Comparison of ENCODE assay signal across 20 mouse cellular contexts in genomic region chr10:110890656-110891272, GRCm38 (mm10). TPM values are rescaled to one million over a fixed set of nuclear protein-coding genes. Genes with fewer than 3 reads are reported as not detected.
DNase-seq lines count a peak whose midpoint lies in the region; ATAC-seq lines count a peak whose summit lies in the region.
"Had no signal": no experiment of that assay in that cellular context is flagged by ENCODE, and none has a peak within 500 bp of the region (broad histone marks: within the 10 kb centered on the region; RNA-seq: fewer than 3 reads in every experiment).

No protein-coding gene starts in this region.

- no peaks in the 10 kb centered on the region for H3K36me3 ChIP-seq in forebrain, embryonic 16.5 days (ENCODE audit: control insufficient read depth, insufficient read depth)
- H3K36me3 ChIP-seq: embryonic facial prominence, embryonic 12.5 days; hindbrain, embryonic 15.5 days; limb, embryonic 12.5 days; liver, embryonic 15.5 days had no signal

- peak; percentile 46 to 68; a peak in 3 of 4 replicates for ATAC-seq in hematopoietic stem cell, adult 5-6 weeks (replicated peaks in 1 of 2; ENCODE audit: insufficient read depth in 1 of 2, low FRiP score in 2 of 2, low TSS enrichment in 1 of 2, low read depth in 1 of 2, poor library complexity in 2 of 2, severe bottlenecking in 2 of 2)
- ATAC-seq in neutrophil, adult 5-6 weeks (ENCODE audit: extremely low read depth, insufficient number of reproducible peaks, low FRiP score, poor library complexity, severe bottlenecking) = peak; percentile 59
- ATAC-seq in forebrain, embryonic 16.5 days = no peak
- ATAC-seq: midbrain, embryonic 16.5 days had no signal

- no peak overlapping the region for H3K9ac ChIP-seq in forebrain, embryonic 16.5 days (replicated peaks; ENCODE audit: low read depth, low read length)
- H3K9ac ChIP-seq: embryonic facial prominence, embryonic 12.5 days; hindbrain, embryonic 15.5 days; limb, embryonic 12.5 days; liver, embryonic 15.5 days had no signal

- H3K27me3 ChIP-seq in forebrain, embryonic 16.5 days (replicated peaks; ENCODE audit: control insufficient read depth, insufficient read depth, low read length) = no peaks in the 10 kb centered on the region
- H3K27me3 ChIP-seq: embryonic facial prominence, embryonic 12.5 days; hindbrain, embryonic 15.5 days; limb, embryonic 12.5 days; liver, embryonic 15.5 days had no signal

- no peak overlapping the region for H3K27ac ChIP-seq in forebrain, embryonic 16.5 days (ENCODE audit: low read length)
- H3K27ac ChIP-seq: embryonic facial prominence, embryonic 12.5 days; hindbrain, embryonic 15.5 days; left cerebral cortex, adult 2 months; limb, embryonic 12.5 days; liver, embryonic 15.5 days had no signal

- H3K4me2 ChIP-seq in forebrain, embryonic 16.5 days (ENCODE audit: low read length) = no peak overlapping the region
- H3K4me2 ChIP-seq: embryonic facial prominence, embryonic 12.5 days; hindbrain, embryonic 15.5 days; limb, embryonic 12.5 days; liver, embryonic 15.5 days had no signal

- 60% methylated on average over 7 of the region's 7 CpGs for WGBS in forebrain, embryonic 16.5 days

- no peak overlapping the region for H3K4me3 ChIP-seq in forebrain, embryonic 16.5 days (replicated peaks; ENCODE audit: low read length)
- H3K4me3 ChIP-seq: embryonic facial prominence, embryonic 12.5 days; hindbrain, embryonic 15.5 days; left cerebral cortex, adult 2 months; limb, embryonic 12.5 days; liver, embryonic 15.5 days had no signal

- peak; percentile 28 for DNase-seq in lung, postnatal 25 days (ENCODE audit: low spot score)
- no peak for DNase-seq in lung, postnatal 14 days
- peak; percentile 13 for DNase-seq in CD4-positive helper T cell, adult 2 months (ENCODE audit: low read depth, low spot score)
- DNase-seq in frontal cortex, postnatal 14 days (ENCODE audit: low spot score in 2 of 2) = no peak
- DNase-seq: adrenal gland, postnatal 14 days; cerebellum, adult 11-12 months; gastrocnemius, postnatal 10 days; heart, postnatal 10 days; kidney, adult 11 months; kidney, postnatal 10 days; thymus, postnatal 4 days had no signal

- no peaks in the 10 kb centered on the region; the same call in 1 of the 2 replicates for H3K9me3 ChIP-seq in forebrain, embryonic 16.5 days (ENCODE audit: control insufficient read depth, low read length)
- H3K9me3 ChIP-seq: embryonic facial prominence, embryonic 12.5 days; hindbrain, embryonic 15.5 days; limb, embryonic 12.5 days; liver, embryonic 15.5 days had no signal

- no peaks in the 10 kb centered on the region for H3K4me1 ChIP-seq in forebrain, embryonic 16.5 days (replicated peaks; ENCODE audit: control insufficient read depth, insufficient read depth, low read length)
- H3K4me1 ChIP-seq: embryonic facial prominence, embryonic 12.5 days; hindbrain, embryonic 15.5 days; limb, embryonic 12.5 days; liver, embryonic 15.5 days had no signal

RNA-seq across cellular contexts. Expression of gene Csrp2, which starts 28.8 kb away (rescaled TPM):
- 41.6 and 73.7 TPM in 2 replicates for total RNA-seq in hematopoietic stem cell, adult 5-6 weeks (2017)
- total RNA-seq in neutrophil, adult 5-6 weeks (2017) = 24.8 and 36.5 TPM in 2 replicates
- 196 and 203 TPM in 2 replicates for polyA plus RNA-seq in forebrain, embryonic 16.5 days (2015; fragmentation: Nextera tagmentation; extraction: Ambion mirVana)

Comparison
In these comparisons a context has a peak if more than half of its experiments do, and no peak if none do; other contexts are left out.
1. DNase-seq: peak in lung, postnatal 25 days (single experiment) and CD4-positive helper T cell, adult 2 months (single experiment); none in lung, postnatal 14 days (single experiment) and frontal cortex, postnatal 14 days (0 of 2).